Mouse (Mus musculus) adrenal gland, postnatal 10 days (tissue): ENCODE measurements around the gene Serpind1. TPM values are rescaled to one million over a fixed set of nuclear protein-coding genes. Genes with fewer than 3 reads are reported as not detected.

Experiments
- DNase-seq: peaks from one replicate; pipeline ENCODE4 v3.0.0; 2021; ENCODE audit warnings: mixed read lengths
- total RNA-seq, 2 experiments: library from RNA; stranded (reverse); gene quantifications; 2 replicates each; pipeline ENCODE4 v1.2.3; 2021

Gene Serpind1
- total RNA-seq, 2 experiments from 2014 or later = 50.5 to 111 TPM

DNA sequence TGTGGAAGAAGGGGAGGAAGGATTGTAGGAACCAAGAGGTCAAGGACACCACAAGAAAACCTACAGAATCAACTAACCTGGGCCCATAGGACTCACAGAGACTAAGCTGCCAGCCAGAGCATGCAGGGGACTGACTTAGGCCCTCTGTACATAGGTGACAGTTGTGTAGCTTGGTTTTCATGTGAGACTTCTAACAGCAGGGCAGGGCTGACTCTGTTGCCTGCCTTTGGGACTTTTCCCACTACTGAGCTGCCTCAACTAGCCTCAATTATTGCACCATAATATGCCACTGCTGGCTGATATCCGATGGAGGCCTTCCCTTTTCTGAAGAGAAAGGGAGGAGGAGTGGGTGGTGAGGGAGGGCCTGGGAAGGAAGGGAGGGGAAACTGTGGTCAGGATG is 15.6 kb downstream of the Serpind1 start:
- no peak for DNase-seq

DNA sequence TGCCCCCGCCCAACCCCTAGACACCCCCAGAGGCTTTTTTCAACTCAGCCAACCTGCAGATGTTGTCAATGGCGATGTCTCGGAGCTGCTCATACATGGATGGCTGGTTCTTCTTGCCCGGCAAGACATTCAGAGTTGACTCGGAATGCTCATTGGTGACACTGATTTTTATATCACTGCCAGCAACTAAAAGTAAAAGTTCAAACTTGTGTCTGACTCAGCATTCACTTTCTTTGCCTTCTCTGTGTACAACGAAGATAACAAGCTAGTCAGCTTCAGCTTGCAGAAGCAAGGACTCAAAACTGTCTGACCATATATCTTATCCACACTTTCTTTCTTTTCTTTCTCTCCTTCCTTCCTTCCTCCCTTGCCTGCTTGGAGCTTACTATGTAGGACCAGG is 24.9 kb downstream of the Serpind1 start:
- DNase-seq = no peak

DNA sequence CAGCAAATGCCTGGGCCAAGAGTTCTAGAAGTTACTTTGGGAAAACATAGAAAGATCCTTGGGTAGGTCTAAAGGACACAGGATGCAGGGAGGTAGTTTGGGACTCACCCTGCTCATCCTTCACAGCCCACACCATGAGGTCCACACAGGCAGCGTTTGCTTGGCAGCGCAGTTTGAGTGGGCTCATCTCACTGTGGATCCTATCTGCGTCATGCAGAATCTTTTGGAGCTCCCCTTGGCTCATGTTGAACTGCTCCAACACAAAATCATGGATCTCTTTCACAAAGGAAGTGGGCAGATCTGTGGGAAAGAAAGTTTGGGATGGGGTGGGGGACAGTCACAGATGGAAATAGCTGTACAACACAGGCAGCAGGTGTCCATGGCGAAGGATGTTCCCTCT is 27.6 kb downstream of the Serpind1 start:
- DNase-seq = no peak

DNA sequence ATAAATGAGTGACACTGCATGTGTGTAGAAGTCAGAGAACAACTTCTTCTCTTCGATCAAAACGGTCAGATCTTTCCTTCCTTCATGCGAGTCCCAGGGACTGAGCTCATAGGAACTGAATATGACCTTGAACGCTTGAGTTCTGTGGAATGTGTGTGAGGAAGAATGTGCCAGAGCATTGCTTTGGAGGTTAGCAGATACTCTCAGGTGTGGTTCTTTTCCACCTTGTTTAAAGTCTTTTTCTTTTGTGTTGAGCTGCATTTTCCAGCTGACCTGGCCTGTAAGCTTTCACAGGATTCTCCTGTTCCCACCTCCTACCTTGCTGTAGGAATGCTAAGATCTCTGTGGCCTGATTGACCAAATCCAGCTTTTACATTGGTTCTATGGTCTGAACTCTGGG is 51.1 kb downstream of the Serpind1 start:
- no peak for DNase-seq

DNA sequence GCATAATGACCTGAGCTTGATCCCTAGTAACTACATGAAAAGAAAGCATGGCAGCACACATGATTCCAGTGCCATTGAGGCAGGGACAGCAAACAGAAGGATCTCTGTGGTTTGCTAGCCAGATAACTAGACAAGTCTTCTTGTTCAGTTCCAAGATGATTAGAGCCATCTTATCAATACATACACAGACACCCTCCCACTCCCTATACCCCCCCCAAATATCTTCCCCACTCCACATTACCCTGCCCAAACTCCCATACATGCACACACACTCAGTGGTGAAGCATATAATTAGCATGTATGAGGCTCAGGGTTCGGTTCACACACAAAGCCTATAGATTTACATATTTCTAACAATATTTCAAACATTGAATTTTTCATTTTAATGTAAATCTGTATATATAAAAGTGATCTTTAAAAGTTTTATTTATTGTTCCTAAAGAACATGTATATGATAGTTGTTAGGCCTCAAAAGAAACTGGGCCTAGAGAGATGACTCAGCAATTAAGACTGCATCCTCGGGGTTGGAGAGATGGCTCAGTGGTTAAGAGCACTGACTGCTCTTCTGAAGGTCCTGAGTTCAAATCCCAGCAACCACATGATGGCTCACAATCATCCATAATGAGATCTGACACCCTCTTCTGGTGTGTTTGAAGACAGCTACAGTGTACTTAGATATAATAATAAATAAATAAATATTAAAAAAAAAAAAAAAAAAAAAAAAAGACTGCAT is 52.6 kb downstream of the Serpind1 start:
- no peak for DNase-seq

DNA sequence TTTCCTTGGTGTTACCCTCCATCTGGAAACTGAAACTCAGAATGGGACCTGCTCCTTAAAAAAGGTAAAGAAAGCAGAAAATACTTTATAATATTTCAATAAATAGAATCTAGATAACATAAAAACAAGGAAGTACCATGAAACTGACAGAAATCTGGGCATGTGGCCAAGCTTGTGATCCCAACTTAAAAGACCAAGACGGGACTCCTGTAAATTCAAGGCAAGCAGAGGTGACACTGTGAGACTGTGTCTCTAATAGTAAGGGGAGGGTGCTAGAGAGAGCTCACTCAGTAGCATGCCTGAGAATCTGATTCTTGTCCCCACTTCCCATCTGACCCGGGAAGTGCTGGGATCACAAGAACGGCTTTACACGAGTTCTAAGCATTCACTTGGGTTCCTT is 61.6 kb downstream of the Serpind1 start:
- DNase-seq = peak; percentile 51

Other genes starting within 250 kb of the Serpind1 start
- gene Ppil2, start 220.1 kb upstream of the Serpind1 start, total RNA-seq = 10 to 100 TPM; 76.2 to 84.6 TPM
- gene 2610318N02Rik, start 206.2 kb upstream of the Serpind1 start, total RNA-seq = 1 to 10 TPM; 2.5 to 2.9 TPM
- gene Sdf2l1, start 199.0 kb upstream of the Serpind1 start, total RNA-seq = 10 to 100 TPM; 15.6 to 21.7 TPM
- 1 to 10 TPM; 3.9 to 6.7 TPM for gene Ydjc, start 186.8 kb upstream of the Serpind1 start, total RNA-seq
- under 1 TPM; 0.39 to 0.66 TPM for gene Ccdc116, start 184.1 kb upstream of the Serpind1 start, total RNA-seq
- gene Ube2l3, start 128.7 kb upstream of the Serpind1 start, total RNA-seq = 100 to 1,000 TPM; 163 to 176 TPM
- gene Rimbp3, start 122.8 kb upstream of the Serpind1 start, total RNA-seq = under 1 TPM in 1 of 2 experiments, not detected in 1; 0.06 TPM
- gene Hic2, start 97.8 kb upstream of the Serpind1 start, total RNA-seq = 1 to 10 TPM; 3.2 to 3.3 TPM
- 10 to 100 TPM in 1 of 2 experiments, 1 to 10 TPM in 1; 6.2 to 11.9 TPM for gene Tmem191c, start 55.3 kb upstream of the Serpind1 start, total RNA-seq
- 10 to 100 TPM; 19.8 to 19.9 TPM for gene Snap29, start 74.6 kb downstream of the Serpind1 start, total RNA-seq
- 10 to 100 TPM; 61.7 to 73.1 TPM for gene Pi4ka, start 74.9 kb downstream of the Serpind1 start, total RNA-seq
- 10 to 100 TPM; 28.5 to 31.7 TPM for gene Crkl, start 120.6 kb downstream of the Serpind1 start, total RNA-seq
- gene Aifm3, start 158.2 kb downstream of the Serpind1 start, total RNA-seq = 1 to 10 TPM; 3.6 to 4.5 TPM
- gene Lztr1, start 177.3 kb downstream of the Serpind1 start, total RNA-seq = 10 to 100 TPM; 60.1 to 70.9 TPM
- 10 to 100 TPM; 27.1 to 28.4 TPM for gene Thap7, start 199.8 kb downstream of the Serpind1 start, total RNA-seq
- gene Lrrc74b, start 229.9 kb downstream of the Serpind1 start, total RNA-seq = under 1 TPM; 0.48 to 0.58 TPM
- gene P2rx6, start 230.5 kb downstream of the Serpind1 start, total RNA-seq = under 1 TPM; 0.69 to 0.97 TPM